Mouse (Mus musculus): ENCODE data around the gene Robo1.

The Robo1 gene

GRCm38 (mm10) chr16:72678947-72679558 lies 370.9 kb downstream of the Robo1 start:
- DNase-seq (ENCODE audit: low spot score), result no peak

- DNase-seq (ENCODE audit: low spot score), result no peak
These were observed 377.7 kb downstream of the Robo1 start for GRCm38 (mm10) chr16:72685604-72686479.

- DNase-seq (ENCODE audit: low spot score), result no peak
These were observed 378.5 kb downstream of the Robo1 start for GRCm38 (mm10) chr16:72686480-72687053.

- no peak for DNase-seq (ENCODE audit: low spot score)
These were observed 379.5 kb downstream of the Robo1 start for GRCm38 (mm10) chr16:72687651-72688050.

- no peak for DNase-seq (ENCODE audit: low spot score)
These were observed 380.1 kb downstream of the Robo1 start for GRCm38 (mm10) chr16:72688185-72688681.

- DNase-seq (ENCODE audit: low spot score), result no peak
These were observed 383.8 kb downstream of the Robo1 start for GRCm38 (mm10) chr16:72691909-72692308.

GRCm38 (mm10) chr16:72693446-72694274 lies 385.6 kb downstream of the Robo1 start:
- no peak for DNase-seq (ENCODE audit: low spot score)

- DNase-seq (ENCODE audit: low spot score), result no peak
These were observed 386.7 kb downstream of the Robo1 start for GRCm38 (mm10) chr16:72694787-72695186.

- no peak for DNase-seq (ENCODE audit: low spot score)
These were observed 391.3 kb downstream of the Robo1 start for GRCm38 (mm10) chr16:72699238-72700006.

- DNase-seq (ENCODE audit: low spot score), result no peak
These were observed 392.2 kb downstream of the Robo1 start for GRCm38 (mm10) chr16:72700297-72700696.

GRCm38 (mm10) chr16:72703486-72703885 lies 395.4 kb downstream of the Robo1 start:
- no peak for DNase-seq (ENCODE audit: low spot score)

- DNase-seq (ENCODE audit: low spot score), result no peak
These were observed 397.7 kb downstream of the Robo1 start for GRCm38 (mm10) chr16:72705851-72706250.

GRCm38 (mm10) chr16:72708526-72708925 lies 400.4 kb downstream of the Robo1 start:
- DNase-seq (ENCODE audit: low spot score), result no peak

- DNase-seq (ENCODE audit: low spot score), result no peak
These were observed 409.2 kb downstream of the Robo1 start for GRCm38 (mm10) chr16:72717118-72717802.

GRCm38 (mm10) chr16:72719063-72719462 lies 411.0 kb downstream of the Robo1 start:
- DNase-seq (ENCODE audit: low spot score), result no peak

- DNase-seq (ENCODE audit: low spot score), result no peak
These were observed 412.9 kb downstream of the Robo1 start for GRCm38 (mm10) chr16:72720979-72721378.

GRCm38 (mm10) chr16:72721713-72722481 lies 413.8 kb downstream of the Robo1 start:
- no peak for DNase-seq (ENCODE audit: low spot score)

GRCm38 (mm10) chr16:72734234-72734633 lies 426.1 kb downstream of the Robo1 start:
- DNase-seq (ENCODE audit: low spot score), result no peak

- DNase-seq (ENCODE audit: low spot score), result no peak
These were observed 427.1 kb downstream of the Robo1 start for GRCm38 (mm10) chr16:72735175-72735574.

- DNase-seq (ENCODE audit: low spot score), result no peak
These were observed 427.5 kb downstream of the Robo1 start for GRCm38 (mm10) chr16:72735588-72735987.

Data from adipocyte (in vitro differentiated cells).